Mouse (Mus musculus): ENCODE measurements around the gene Olfr601. TPM values are rescaled to one million over a fixed set of nuclear protein-coding genes. Genes with fewer than 3 reads are reported as not detected.
"Not testable (repeated sequence)": the region's sequence is repeated elsewhere in the genome, so short reads cannot be mapped to it uniquely, and the experiment has no call there.

Gene Olfr601
- polyA plus RNA-seq (2012; rRNA removed): not detected in 2 replicates

DNA sequence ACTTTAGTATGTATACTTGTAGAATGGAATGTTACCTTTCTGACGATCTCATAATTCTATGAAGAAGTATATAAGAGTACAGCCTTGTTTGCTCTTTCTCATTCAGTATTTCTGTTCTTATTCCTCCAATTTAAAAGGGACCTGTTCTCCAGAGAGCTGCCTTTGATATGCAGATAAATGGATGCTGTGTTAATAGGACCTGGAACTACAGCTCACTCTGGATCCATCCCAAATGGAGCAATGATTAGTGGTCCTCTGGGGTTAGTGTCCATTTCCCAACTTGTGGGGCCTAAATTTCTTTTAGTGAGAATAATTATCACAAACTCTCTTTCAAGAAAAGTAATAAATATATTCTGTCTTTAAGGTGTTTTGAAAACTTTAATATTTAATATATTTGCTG, at the start of gene Olfr601:
Olfr601 (minus strand) TSS at position 101 of the 400 bp plus-strand sequence.
- DNase-seq (ENCODE audit: low spot score): no peak

DNA sequence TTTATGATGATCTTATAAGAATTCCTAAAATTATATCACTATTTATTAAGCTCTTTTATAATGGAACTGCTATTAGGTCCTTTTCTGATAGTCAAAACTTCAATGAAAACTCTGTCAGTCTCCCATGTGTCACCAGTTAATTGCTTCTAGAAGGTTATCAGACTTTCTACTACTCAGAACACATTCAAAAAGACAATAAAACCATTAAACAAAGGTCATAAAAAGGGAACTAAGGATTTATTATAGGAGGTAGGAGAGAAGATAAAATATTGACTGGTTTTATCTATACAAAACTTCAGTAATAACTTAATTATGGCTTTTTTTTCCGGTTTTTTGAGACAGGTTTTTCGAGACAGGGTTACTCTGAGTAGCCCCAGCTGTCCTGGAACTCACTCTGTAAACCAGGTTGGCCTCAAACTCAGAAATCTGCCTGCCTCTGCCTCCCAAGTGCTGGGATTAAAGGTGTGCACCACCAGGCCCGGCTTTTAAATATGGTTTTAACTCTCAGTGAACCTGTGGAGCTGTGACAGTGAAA, 44.1 kb upstream of the Olfr601 start:
- DNase-seq (ENCODE audit: low spot score): not testable (repeated sequence)

DNA sequence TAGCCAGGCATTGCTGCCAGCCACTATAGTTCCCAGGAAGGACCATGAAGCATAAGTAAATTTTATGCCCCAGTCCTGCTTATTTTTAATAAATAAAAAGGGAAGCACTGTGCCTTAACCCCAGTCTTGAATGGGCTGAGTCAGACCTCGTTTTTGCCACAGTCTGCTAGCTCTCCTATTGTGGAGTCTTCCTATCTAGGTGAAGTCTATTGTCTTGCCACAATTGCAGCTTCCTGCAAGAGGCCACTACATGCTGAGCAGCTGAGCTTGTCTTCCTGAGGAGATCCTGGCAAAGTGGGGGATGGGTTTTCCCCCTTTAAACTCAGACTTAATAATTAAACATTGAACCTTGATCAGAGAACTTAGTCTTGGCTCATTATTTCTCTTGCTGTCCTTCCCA, 36.5 kb upstream of the Olfr601 start:
- DNase-seq (ENCODE audit: low spot score): no peak

DNA sequence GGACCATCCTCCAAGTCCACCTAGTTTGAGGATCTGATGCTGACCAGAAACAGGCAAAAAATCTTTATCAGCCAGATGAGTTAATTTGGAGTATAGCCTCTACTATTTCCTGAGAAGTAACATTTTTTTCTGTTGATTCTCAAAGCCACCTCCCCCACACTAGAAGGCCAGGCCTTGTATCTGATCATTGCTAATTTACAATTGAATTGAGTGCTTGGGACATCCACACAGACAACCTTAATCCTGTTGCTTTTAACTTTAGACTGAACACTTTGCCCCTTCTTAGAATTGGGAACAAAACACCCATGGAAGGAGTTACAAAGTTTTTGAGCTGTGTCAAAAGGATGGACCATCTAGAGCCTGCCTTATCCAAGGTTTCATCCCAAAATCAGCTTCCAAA, 35.3 kb upstream of the Olfr601 start:
- no peak for DNase-seq (ENCODE audit: low spot score)

DNA sequence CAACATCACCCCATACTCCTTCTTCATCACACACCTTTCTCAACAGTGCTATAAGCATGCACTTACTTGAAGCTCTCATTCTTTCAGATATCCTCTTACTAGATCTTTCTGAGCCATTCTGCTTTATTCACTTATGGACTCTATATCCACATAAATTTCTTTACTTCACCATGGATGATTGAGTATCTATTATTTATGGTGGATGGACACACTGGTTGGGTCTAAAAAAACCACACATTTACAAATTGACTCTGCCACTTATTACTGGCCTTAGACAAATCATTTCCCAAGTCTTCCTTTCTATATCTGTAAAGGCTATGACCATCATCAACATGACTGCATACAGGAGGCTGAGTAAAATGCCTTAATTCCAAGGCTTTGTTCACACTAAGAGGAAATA, 23.6 kb upstream of the Olfr601 start, which contains the start of gene Olfr603:
Olfr603 (minus strand) TSS at position 101 of the 400 bp plus-strand sequence.
- DNase-seq (ENCODE audit: low spot score): no peak

DNA sequence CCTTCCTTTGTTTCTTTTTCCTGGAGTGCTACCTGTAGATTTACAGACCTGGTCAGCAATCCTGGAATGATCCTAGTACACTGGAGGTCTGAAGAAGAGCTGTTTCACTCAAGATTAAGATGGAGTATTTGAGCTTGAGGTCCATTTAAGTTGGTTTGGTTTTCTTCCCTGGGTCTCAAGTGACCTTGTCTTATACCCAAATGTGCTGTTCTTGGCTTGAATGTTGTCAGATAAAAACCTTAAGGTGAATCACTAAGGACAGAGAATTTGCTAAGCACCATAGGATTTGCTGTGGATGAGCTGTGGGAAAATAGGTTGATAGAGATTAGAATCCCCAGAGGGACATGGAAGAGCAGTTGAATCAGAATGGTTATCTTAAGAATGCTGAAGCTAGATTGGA, 12.9 kb downstream of the Olfr601 start, which contains the start of gene Olfr600:
Olfr600 (minus strand) TSS at position 101 of the 400 bp plus-strand sequence.
- DNase-seq (ENCODE audit: low spot score): no peak

DNA sequence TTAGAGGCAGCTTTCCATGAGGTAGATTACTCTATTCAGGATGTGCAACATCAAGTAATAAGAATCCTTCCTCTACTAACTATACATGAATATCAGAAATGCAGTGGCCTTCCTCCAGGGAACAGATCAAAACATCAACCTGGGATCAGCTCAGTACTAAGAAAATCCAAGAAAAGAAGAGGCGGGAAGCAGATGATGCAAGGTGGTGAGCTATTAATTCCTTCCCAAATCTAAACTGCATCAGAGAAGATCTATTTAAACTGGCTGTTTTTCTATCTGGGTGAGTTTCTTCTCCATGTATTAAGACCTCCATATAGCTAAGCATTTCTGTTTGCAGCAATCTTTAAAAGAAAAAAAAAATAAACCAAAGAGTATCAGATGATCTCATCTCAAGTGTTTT, 26.8 kb downstream of the Olfr601 start, which contains the start of gene Olfr599:
Olfr599 (plus strand) TSS at position 301 of the 400 bp plus-strand sequence.
- DNase-seq (ENCODE audit: low spot score): no peak

DNA sequence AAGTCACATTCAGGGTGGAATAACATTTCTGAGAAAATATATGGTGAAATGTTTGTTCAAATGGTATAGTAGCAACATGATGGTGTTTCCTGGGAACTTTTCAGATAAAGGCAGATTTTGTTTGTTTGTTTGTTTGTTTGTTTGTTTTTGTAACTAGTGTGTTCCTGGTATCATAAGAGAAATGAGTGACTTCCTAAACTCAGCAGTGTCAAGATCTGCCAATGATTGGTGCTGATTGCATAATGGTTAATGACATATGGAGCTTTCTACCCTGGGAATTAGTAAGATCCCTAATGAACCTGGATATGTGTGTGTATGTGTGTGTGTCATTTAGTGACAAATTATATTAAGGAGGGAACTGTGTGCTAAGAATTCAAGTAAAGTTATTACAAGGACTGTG, 39.2 kb downstream of the Olfr601 start, which contains the start of gene Olfr598:
Olfr598 (plus strand) TSS at position 301 of the 400 bp plus-strand sequence.
- DNase-seq (ENCODE audit: low spot score): no peak

DNA sequence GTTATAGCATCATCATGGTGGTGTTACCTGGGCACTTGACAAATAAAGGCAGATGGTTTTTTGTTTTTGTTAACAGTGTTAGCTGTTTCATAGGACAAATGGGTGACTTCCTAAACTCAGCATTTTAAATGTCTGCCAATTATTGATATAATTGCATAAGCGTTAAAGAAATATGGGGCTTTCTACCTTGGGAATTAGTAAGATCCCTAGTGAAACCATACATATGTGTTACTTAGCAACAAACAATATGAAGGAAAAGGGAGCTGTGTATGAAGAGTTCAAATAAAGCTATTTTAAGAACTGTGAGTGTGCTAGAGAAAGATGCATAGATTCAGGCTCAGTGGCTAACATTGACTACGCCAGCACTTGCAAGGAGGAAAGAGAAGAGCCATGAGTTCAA, 46.4 kb downstream of the Olfr601 start, which contains the start of gene Olfr597:
Olfr597 (plus strand) TSS at position 301 of the 400 bp plus-strand sequence.
- not testable (repeated sequence) for DNase-seq (ENCODE audit: low spot score)

Other genes starting within 250 kb of the Olfr601 start
- not detected in 2 replicates for gene Olfr586, start 237.0 kb downstream of the Olfr601 start, polyA plus RNA-seq (2012; rRNA removed)
- gene Olfr588-ps1, start 221.8 kb downstream of the Olfr601 start, polyA plus RNA-seq (2012; rRNA removed): not detected in 2 replicates
- gene Olfr589, start 206.3 kb downstream of the Olfr601 start, polyA plus RNA-seq (2012; rRNA removed): not detected in 2 replicates
- not detected in 2 replicates for gene Olfr591, start 184.3 kb downstream of the Olfr601 start, polyA plus RNA-seq (2012; rRNA removed)
- gene Olfr592, start 177.9 kb downstream of the Olfr601 start, polyA plus RNA-seq (2012; rRNA removed): not detected in 2 replicates
- not detected in 2 replicates for gene Olfr593, start 150.8 kb downstream of the Olfr601 start, polyA plus RNA-seq (2012; rRNA removed)
- not detected in 2 replicates for gene Olfr594, start 145.7 kb downstream of the Olfr601 start, polyA plus RNA-seq (2012; rRNA removed)
- not detected in 2 replicates for gene Usp17ld, start 110.2 kb downstream of the Olfr601 start, polyA plus RNA-seq (2012; rRNA removed)
- gene Olfr596, start 57.0 kb downstream of the Olfr601 start, polyA plus RNA-seq (2012; rRNA removed): not detected in 2 replicates
- gene Olfr597, start 46.3 kb downstream of the Olfr601 start, polyA plus RNA-seq (2012; rRNA removed): not detected in 2 replicates
- gene Olfr598, start 39.1 kb downstream of the Olfr601 start, polyA plus RNA-seq (2012; rRNA removed): not detected in 2 replicates
- gene Olfr599, start 26.7 kb downstream of the Olfr601 start, polyA plus RNA-seq (2012; rRNA removed): not detected in 2 replicates
- gene Olfr600, start 13.0 kb downstream of the Olfr601 start, polyA plus RNA-seq (2012; rRNA removed): not detected in 2 replicates
- gene Olfr603, start 23.5 kb upstream of the Olfr601 start, polyA plus RNA-seq (2012; rRNA removed): not detected in 2 replicates
- not detected in 2 replicates for gene Usp17lc, start 52.4 kb upstream of the Olfr601 start, polyA plus RNA-seq (2012; rRNA removed)
- gene Olfr605, start 82.8 kb upstream of the Olfr601 start, polyA plus RNA-seq (2012; rRNA removed): not detected in 2 replicates
- gene Olfr606, start 86.4 kb upstream of the Olfr601 start, polyA plus RNA-seq (2012; rRNA removed): not detected in 2 replicates
- not detected in 2 replicates for gene Olfr607, start 101.5 kb upstream of the Olfr601 start, polyA plus RNA-seq (2012; rRNA removed)
- gene Olfr608, start 107.2 kb upstream of the Olfr601 start, polyA plus RNA-seq (2012; rRNA removed): not detected in 2 replicates
- gene Olfr609, start 135.4 kb upstream of the Olfr601 start, polyA plus RNA-seq (2012; rRNA removed): not detected in 2 replicates
- not detected in 2 replicates for gene Olfr610, start 149.5 kb upstream of the Olfr601 start, polyA plus RNA-seq (2012; rRNA removed)
- not detected in 2 replicates for gene Olfr611, start 158.2 kb upstream of the Olfr601 start, polyA plus RNA-seq (2012; rRNA removed)
- gene Olfr612, start 180.1 kb upstream of the Olfr601 start, polyA plus RNA-seq (2012; rRNA removed): not detected in 2 replicates
- not detected in 2 replicates for gene Olfr613, start 185.4 kb upstream of the Olfr601 start, polyA plus RNA-seq (2012; rRNA removed)
- not detected in 2 replicates for gene Olfr615, start 193.4 kb upstream of the Olfr601 start, polyA plus RNA-seq (2012; rRNA removed)
- gene Olfr616, start 206.5 kb upstream of the Olfr601 start, polyA plus RNA-seq (2012; rRNA removed): not detected in 2 replicates
- gene Olfr617, start 210.4 kb upstream of the Olfr601 start, polyA plus RNA-seq (2012; rRNA removed): not detected in 2 replicates
- not detected in 2 replicates for gene Olfr618, start 227.4 kb upstream of the Olfr601 start, polyA plus RNA-seq (2012; rRNA removed)
- not detected in 2 replicates for gene Olfr619, start 237.9 kb upstream of the Olfr601 start, polyA plus RNA-seq (2012; rRNA removed)
- not detected in 2 replicates for gene Olfr620, start 249.9 kb upstream of the Olfr601 start, polyA plus RNA-seq (2012; rRNA removed)